Mouse (Mus musculus): ENCODE measurements at regions not wholly inside any gene's neighbourhood (a gene's known extent, or its start where the extent isn't known, plus 50 kb on each side); places are given as distances from the start of the nearest gene placed in this dataset.
"Not testable (repeated sequence)": the region's sequence is repeated elsewhere in the genome, so short reads cannot be mapped to it uniquely, and the experiment has no call there.

DNA sequence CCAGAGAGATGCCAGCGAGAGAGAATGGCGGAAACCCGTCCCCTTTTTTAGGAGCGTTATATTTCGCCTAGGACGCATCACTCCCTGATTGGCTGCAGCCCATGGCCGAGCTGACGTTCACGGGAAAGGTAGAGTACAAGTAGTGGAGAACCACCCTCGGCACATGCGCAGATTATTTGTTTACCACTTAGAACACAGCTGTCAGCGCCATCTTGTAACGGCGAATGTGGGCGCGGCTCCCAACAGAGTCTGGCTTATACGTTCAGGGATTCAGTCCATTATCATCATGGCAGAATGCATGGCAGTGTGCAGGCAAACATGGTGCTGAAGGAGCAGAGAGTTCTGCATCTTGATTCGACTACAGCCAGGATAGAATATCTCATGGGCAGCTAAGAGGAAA lies 339.8 kb upstream of the Glra2 start:
- not testable (repeated sequence) for H3K36me3 ChIP-seq (ENCODE audit: insufficient read depth, low read length); H3K4me2 ChIP-seq (ENCODE audit: low read depth, low read length, poor library complexity, severe bottlenecking); H3K27ac ChIP-seq (ENCODE audit: low read depth, low read length); H3K27me3 ChIP-seq (ENCODE audit: insufficient read depth, low read length); H3K4me3 ChIP-seq (ENCODE audit: low read depth, low read length); H3K4me1 ChIP-seq (ENCODE audit: insufficient read depth, low read length); H3K9ac ChIP-seq (replicated peaks; ENCODE audit: low read length, poor library complexity, severe bottlenecking); H3K9me3 ChIP-seq (ENCODE audit: low read length); DNase-seq (ENCODE audit: low spot score)
- ATAC-seq (ENCODE audit: low FRiP score), result 0 out of 2 replicates have a peak, but pooled peaks have one; percentile 49
- WGBS, result 81% methylated on average over 8 of the region's 18 CpGs

DNA sequence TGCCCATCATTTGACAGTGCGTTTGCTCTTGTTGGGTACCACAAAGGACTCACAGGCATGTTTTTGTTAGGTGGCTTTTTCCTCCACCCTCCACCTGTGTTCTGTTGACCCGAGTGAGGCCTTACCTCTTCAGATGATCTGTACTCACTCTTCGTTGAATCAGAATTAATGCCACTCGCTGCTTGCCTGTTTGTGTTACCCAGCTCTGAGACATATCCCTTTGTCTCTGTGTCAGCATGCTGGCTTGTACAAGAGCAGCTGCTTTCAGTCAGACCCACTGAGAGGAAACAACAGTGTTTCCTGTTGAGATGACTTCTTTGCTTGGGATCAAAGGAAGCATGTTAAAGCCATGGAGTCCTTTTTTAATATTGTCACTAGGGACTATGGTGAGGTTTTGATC lies 304.0 kb upstream of the Glra2 start:
- H3K9ac ChIP-seq (replicated peaks; ENCODE audit: low read length, poor library complexity, severe bottlenecking), result no peak overlapping the region
- H3K4me3 ChIP-seq (ENCODE audit: low read depth, low read length), result no peak overlapping the region
- H3K4me2 ChIP-seq (ENCODE audit: low read depth, low read length, poor library complexity, severe bottlenecking), result no peak overlapping the region
- DNase-seq (ENCODE audit: low spot score) (no peak), ATAC-seq (ENCODE audit: low FRiP score) (no peak)
- TF ChIP-seq CTCF (IDR thresholded peaks at IDR 0.05), result no peak
- H3K36me3 ChIP-seq (ENCODE audit: insufficient read depth, low read length), result no peaks in the 10 kb centered on the region
- no peak overlapping the region for H3K27ac ChIP-seq (ENCODE audit: low read depth, low read length)
- no peaks in the 10 kb centered on the region for H3K27me3 ChIP-seq (ENCODE audit: insufficient read depth, low read length)
- H3K9me3 ChIP-seq (ENCODE audit: low read length), result no peaks in the 10 kb centered on the region
- WGBS, result 43% methylated on average over 4 of the region's 4 CpGs
- no peaks in the 10 kb centered on the region for H3K4me1 ChIP-seq (ENCODE audit: insufficient read depth, low read length)

DNA sequence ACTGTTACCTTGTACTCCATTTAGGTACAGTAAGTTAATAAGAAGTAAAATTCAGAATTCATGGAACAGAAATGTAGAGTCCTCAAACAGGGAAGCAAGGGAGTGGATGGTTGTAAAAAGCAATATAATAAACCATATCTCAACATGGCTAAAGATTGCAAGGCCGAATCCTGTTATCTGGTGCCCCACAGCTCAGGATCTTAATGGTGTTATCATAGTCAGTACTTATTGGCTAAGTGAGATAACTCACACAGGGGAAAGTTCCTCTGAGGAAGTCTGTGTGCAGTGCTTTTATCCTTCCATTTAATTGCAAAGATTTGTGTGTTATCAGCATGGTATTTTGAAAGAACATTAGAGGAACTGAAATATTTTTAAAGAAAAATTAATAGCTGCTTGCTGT lies 288.9 kb upstream of the Glra2 start:
- WGBS, result 71% methylated on average over 1 of the region's 1 CpGs
- TF ChIP-seq CTCF (IDR thresholded peaks at IDR 0.05), result no peak
- H3K9ac ChIP-seq (replicated peaks; ENCODE audit: low read length, poor library complexity, severe bottlenecking), result no peak overlapping the region
- H3K27ac ChIP-seq (ENCODE audit: low read depth, low read length), result no peak overlapping the region
- no peak for DNase-seq (ENCODE audit: low spot score)
- H3K4me3 ChIP-seq (ENCODE audit: low read depth, low read length), result no peak overlapping the region
- no peaks in the 10 kb centered on the region for H3K9me3 ChIP-seq (ENCODE audit: low read length)
- H3K4me1 ChIP-seq (ENCODE audit: insufficient read depth, low read length), result no peaks in the 10 kb centered on the region
- no peak overlapping the region for H3K4me2 ChIP-seq (ENCODE audit: low read depth, low read length, poor library complexity, severe bottlenecking)
- H3K27me3 ChIP-seq (ENCODE audit: insufficient read depth, low read length), result no peaks in the 10 kb centered on the region
- no peak for ATAC-seq (ENCODE audit: low FRiP score)
- H3K36me3 ChIP-seq (ENCODE audit: insufficient read depth, low read length), result no peaks in the 10 kb centered on the region

DNA sequence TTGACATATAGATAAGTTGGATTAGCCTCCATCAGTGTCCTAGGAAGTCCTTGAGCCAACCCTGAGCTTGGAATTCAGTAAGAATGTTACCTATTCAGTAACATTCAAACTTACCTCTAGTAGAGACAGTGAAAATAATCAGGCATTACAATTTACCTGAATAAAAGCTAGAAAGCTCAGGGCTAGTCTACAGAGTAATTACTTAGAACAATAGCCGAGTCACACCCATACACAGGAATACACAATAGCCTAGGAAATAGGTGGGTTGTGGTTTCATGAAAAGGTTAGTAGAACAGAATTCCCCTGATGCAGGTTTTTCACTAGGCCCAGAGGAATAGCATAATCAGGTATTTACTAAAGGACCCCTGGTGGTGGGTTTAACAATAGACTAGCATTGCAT lies 273.6 kb upstream of the Glra2 start:
- H3K9ac ChIP-seq (replicated peaks; ENCODE audit: low read length, poor library complexity, severe bottlenecking); H3K27ac ChIP-seq (ENCODE audit: low read depth, low read length); H3K4me3 ChIP-seq (ENCODE audit: low read depth, low read length); H3K9me3 ChIP-seq (ENCODE audit: low read length); H3K4me2 ChIP-seq (ENCODE audit: low read depth, low read length, poor library complexity, severe bottlenecking); H3K27me3 ChIP-seq (ENCODE audit: insufficient read depth, low read length); H3K36me3 ChIP-seq (ENCODE audit: insufficient read depth, low read length); DNase-seq (ENCODE audit: low spot score); H3K4me1 ChIP-seq (ENCODE audit: insufficient read depth, low read length); ATAC-seq (ENCODE audit: low FRiP score): not testable (repeated sequence)
- WGBS, result 91% methylated on average over 1 of the region's 1 CpGs
